Mouse (Mus musculus): ENCODE results near the gene Ubtd1. TPM values are rescaled to one million over a fixed set of nuclear protein-coding genes. Genes with fewer than 3 reads are reported as not detected.

The Ubtd1 gene
- total RNA-seq, 2 experiments from 2014 or later: 22.3 to 23.8 TPM

DNA sequence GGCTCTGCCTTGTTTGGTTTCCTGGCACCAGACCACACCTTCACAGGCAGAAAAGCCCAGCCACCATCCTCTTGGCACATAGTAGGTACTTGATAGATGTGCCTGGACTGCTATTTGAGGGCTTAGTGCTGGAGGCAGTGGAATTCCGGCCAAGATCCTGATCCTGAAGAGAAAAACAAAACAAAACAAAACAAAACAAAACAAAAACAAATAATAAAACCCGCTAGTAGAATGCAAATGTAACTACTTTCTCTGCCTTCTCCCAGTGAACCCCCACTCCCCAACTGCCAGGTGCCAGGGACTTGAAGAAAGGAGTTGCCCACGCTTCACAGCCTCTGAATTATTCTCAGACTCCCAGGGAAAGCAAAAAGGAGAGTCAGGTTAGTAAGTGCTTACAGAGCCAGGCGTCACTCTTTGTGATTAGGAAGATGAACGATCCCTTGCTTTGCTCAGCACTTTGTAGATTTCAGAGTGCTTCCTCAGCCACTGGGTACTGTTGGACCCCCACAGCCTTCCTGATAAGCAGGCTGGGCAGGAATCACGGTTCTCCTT is 10.4 kb downstream of the Ubtd1 start:
- no peak for DNase-seq (ENCODE audit: low spot score)
- intact Hi-C loops (cut with DNase I): no loop called here

DNA sequence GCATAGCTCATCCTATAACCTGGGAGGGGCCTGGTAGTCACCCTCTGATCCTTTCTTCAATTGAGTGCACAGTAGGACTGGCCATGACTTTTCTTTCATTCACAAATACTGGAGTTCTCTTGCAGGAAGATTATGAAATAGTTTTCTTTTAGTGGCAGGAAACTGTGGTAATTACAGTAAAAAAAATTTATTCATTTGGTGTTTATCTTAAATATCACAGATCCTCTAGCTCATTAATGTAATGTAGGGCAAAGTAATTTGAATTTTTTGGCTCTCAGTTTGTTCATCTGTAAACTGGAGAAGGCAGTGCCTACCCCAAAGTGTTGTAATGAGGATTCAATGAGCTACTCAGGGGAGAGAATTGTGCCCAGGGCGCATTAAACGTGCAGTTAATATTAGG is 11.4 kb downstream of the Ubtd1 start:
- no peak for DNase-seq (ENCODE audit: low spot score)
- intact Hi-C loops (cut with DNase I): no loop called here

DNA sequence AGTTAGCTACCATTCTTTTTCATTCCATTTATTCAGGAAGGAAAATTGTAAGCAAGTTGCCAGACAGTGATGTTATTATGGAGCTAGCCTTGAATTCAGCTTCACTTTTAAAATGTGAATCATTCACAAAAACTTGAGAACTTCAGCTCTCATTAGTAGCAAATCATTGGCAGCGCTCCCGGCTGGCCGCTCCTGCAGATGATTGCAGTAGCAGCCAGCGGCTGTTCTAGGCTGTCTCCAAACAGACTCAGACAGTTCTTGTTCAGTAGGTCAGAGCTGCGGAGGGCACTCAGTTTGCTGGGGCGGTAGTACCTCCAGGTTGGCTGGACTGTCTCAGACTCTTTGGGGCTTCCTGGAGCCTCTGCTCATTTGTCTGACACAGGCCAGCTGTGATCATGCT is 11.9 kb downstream of the Ubtd1 start:
- DNase-seq (ENCODE audit: low spot score): peak; percentile 55
- intact Hi-C loops (cut with DNase I): no loop called here

DNA sequence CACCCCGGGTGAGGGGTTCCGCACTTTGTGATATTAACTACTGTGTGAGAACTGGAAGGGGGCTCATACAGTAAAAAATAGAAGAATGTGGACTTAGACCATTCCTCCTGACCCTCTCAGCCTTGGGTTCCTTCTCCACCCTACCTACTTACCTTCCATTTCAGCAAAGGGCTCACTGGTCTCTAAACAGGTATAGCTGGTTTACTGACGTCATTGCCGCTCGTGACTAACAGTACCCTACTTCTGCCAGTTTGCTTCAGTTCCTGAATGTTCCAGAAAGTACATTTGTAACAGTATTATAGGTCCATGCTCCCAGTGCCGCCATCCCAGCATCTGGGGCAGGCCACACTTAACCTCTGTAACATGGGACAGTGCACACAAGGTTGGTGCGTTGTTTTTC is 12.5 kb downstream of the Ubtd1 start:
- intact Hi-C loops (cut with DNase I): no loop called here
- no peak for DNase-seq (ENCODE audit: low spot score)

DNA sequence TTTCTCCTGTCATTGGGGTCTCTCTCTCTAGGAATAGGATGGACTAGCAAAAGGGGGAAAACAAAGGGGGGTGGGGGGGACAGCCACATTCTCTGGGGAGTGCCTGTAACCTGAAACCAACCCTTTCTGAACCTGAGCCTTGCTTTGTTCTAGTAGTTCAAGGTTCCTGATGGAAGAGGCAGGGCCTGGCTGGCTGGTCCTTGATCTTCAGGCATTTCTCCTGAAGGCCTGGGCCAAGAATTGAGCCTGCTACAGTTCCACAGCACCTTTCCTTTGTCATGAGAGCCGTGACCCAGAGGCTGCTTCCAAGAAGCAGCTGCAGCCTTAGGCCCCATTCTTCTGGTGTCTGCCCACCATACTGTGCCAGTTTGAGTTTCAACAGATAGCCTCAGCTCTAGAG is 13.9 kb downstream of the Ubtd1 start:
- intact Hi-C loops (cut with DNase I): no loop called here
- no peak for DNase-seq (ENCODE audit: low spot score)

- intact Hi-C loops (cut with DNase I): no loop called here
- no peak for DNase-seq (ENCODE audit: low spot score)
Observed at GRCm38 (mm10) chr19:41997090-41997489, 15.5 kb downstream of the Ubtd1 start.

- intact Hi-C loops (cut with DNase I): loop anchor here (2.0 kb wide), 1 partner anchor 16 kb away; no protein-coding TSS in a partner anchor
- DNase-seq (ENCODE audit: low spot score): no peak
Observed at GRCm38 (mm10) chr19:41998770-41999548, 17.4 kb downstream of the Ubtd1 start.

- DNase-seq (ENCODE audit: low spot score): no peak
- intact Hi-C loops (cut with DNase I): loop anchor here (2.0 kb wide), 1 partner anchor 17 kb away; no protein-coding TSS in a partner anchor
Observed at GRCm38 (mm10) chr19:41999688-42000283, 18.2 kb downstream of the Ubtd1 start.

DNA sequence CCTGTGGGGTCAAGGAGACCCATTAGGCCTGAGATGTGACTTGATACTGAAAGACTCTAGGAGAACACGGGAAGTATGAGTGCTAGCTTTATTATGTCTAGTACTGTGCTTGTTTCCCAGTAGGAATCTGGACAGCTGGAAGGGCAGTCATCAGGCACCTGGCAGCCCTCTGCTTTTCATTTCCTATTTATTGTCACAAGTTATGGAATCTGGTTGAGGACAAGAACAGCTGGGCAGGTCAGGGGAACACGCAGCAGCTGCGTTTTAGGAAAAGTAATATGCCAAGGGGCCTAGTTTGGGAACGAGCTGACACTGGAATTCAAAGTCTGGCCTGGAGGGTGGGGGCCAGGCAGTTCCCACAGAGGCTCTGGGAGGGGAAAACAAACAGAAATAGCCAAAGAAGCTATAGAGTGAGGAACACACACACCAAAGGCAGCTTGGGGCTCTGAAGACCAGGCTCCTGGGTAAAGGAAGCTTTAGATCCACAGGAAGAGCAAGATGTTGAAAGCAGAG is 18.9 kb downstream of the Ubtd1 start:
- intact Hi-C loops (cut with DNase I): no loop called here
- DNase-seq (ENCODE audit: low spot score): no peak

DNA sequence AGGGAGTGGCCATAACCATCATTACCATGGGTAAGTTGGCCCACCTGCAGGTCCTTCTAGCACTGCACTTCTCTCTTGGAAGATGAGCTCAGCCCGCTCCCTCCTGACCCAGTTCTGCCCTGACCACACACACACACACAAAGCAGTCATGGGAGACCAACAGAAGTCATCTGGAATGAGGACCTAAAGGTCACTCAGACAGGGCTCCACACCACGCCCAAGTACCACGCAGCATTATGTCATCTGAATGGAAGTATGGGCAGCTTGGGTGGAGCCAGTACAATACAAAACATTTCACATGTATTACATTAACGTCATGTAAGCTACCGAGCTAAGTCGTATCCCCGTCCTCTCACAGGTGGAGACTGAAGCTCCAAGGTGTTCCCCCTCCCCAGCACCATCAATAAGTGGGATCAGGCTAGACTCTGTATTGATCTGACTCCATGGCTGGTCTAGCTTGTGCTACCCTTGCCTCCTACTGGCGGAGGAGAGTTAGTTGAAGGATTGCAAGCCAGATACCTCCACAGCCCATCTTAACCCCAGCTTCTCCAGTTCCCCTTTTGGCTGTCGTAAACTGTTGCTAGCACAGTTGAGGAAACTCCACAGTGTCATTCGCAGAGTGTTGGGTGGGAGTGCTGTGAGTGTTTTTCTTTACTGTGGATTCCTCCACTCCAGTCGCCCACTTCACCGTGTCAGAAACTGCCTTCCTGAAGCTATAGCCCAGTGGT is 19.9 kb downstream of the Ubtd1 start:
- no peak for DNase-seq (ENCODE audit: low spot score)
- intact Hi-C loops (cut with DNase I): no loop called here

DNA sequence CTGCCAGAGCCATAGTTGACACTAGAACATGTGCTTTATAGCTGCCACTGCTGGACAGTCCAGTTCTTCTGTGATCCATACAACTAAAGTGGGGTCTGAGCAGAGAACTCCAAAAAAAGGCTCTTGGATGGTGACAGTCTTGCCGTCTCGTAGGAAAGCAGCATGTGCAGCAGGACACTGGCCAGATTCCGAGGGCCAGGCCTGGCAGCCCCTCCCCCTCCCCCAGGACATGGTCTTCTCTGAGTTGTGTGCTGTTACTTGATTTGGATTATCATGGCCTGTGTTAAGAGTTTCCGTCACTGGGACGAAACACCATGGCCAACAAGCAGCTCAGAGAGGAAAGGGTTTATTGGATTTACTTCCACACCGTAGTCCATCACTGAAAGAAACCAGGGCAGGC is 22.7 kb downstream of the Ubtd1 start:
- no peak for DNase-seq (ENCODE audit: low spot score)
- intact Hi-C loops (cut with DNase I): no loop called here

DNA sequence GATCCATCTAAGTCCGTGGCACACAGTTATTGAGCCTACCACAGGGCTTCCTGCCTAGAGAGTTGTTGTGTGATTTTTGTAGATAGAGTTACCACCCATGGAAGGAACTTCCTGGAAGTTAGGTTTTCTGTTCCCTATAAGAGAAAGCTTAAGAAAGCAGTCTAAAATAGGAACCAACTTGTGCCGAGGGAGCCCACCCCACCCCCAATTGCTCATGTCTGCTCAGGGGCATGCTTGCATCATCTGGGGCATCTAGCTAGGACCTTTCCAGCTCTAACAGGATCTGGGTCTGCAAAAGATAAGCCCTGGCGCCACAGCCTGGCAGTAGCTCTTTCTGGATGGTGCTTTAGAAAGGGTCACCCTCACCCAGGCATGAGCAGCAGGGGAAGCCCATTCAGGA is 24.1 kb downstream of the Ubtd1 start:
- DNase-seq (ENCODE audit: low spot score): no peak
- intact Hi-C loops (cut with DNase I): no loop called here

DNA sequence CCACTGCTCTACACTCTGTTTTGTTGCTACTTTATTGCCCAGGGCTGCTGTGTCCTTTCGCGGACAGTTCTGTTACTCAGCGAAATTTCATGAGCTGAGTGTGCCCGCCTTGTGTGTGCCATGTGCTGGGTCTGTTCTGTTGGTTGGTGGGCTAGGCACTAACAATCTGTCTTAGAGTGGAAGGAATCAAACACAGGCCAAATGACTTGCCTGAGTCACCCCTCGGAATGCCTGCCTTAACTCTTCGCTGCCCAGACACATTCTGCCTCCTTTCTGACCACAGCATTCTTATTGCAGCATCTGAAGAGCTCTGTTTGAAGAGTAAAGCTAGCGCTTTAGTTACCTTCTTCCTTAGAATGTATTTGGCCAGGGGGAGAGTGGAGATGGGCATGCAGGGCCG is 25.0 kb downstream of the Ubtd1 start:
- intact Hi-C loops (cut with DNase I): no loop called here
- DNase-seq (ENCODE audit: low spot score): no peak

GRCm38 (mm10) chr19:42008586-42008985 is 27.0 kb downstream of the Ubtd1 start:
- intact Hi-C loops (cut with DNase I): no loop called here
- DNase-seq (ENCODE audit: low spot score): no peak

- intact Hi-C loops (cut with DNase I): no loop called here
- no peak for DNase-seq (ENCODE audit: low spot score)
Observed at GRCm38 (mm10) chr19:42009067-42009466, 27.5 kb downstream of the Ubtd1 start.

GRCm38 (mm10) chr19:42010436-42010835 is 28.9 kb downstream of the Ubtd1 start:
- no peak for DNase-seq (ENCODE audit: low spot score)
- intact Hi-C loops (cut with DNase I): no loop called here

- no peak for DNase-seq (ENCODE audit: low spot score)
- intact Hi-C loops (cut with DNase I): no loop called here
Observed at GRCm38 (mm10) chr19:42011123-42011522, 29.6 kb downstream of the Ubtd1 start.

DNA sequence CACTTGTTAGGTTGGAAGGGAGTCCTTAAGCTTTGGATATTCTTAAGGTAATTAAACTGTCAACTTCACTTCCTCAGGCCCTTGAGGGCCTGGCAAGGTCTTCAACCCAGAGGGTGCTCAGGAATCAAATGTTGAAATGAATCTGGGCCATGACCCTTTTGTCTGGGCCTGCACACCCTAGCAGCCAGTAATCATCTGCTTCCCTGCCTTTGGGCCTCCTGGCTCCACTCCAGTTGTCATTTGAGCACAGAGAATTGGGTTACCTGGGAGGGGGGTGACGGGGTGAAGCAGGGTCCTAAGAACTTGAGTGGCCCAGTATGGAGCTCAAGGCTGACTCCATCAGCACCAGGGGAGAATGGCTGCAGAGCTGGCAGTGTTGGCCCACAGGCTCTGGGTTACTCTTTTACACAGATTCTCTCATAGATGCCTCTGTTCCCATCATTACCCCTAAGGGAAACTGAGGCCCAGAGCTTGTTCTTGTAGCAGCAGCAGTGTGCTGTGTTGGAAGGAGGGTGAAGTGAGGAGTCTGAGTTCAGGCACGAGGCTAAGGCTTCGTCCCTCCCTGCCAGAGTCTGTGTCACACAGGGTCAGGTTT is 32.8 kb downstream of the Ubtd1 start:
- intact Hi-C loops (cut with DNase I): no loop called here
- DNase-seq (ENCODE audit: low spot score): no peak

GRCm38 (mm10) chr19:42015001-42015400 is 33.4 kb downstream of the Ubtd1 start:
- intact Hi-C loops (cut with DNase I): no loop called here
- no peak for DNase-seq (ENCODE audit: low spot score)

DNA sequence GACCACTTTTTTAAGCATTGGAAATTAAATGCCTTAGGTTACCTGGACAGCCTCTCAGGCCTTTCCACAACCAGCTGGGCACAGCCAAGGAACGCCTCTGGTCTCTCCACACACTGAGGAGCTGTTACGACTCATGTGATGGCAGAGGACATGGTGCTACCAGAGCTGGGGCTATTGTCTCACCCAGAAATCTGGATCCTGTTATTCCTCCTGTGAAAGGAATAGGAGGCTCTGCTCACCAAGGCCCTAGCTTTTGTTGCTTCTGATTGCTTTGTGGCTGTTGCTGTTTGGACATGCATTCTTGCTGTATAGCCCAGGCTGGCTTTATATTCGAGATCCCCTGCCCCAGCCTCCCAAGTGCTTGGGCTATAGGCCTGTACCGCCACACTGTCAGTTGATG is 34.7 kb downstream of the Ubtd1 start:
- intact Hi-C loops (cut with DNase I): loop anchor here (2.0 kb wide), 1 partner anchor 33 kb away; no protein-coding TSS in a partner anchor
- no peak for DNase-seq (ENCODE audit: low spot score)
